Mouse (Mus musculus): ENCODE results near the gene Serinc5.

The Serinc5 gene

DNA sequence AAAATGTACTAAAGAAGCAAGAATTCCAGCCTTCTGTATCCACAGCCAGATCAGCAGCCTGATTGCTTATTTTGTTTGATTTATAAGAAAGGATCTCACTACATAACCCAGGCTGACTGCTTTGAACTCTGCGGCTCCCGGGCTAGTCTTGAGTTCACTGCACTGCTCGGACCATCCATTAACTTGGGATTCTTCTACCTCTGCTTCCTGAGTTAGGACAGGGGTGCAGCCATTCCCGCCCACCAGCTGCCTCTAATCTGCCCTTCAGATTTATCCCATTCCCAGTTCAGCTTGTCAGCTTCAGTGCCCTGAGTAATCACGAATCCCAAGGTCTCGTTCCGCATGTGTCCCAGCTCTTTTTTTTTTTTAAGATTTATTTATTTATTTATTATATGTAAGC is 93.3 kb downstream of the Serinc5 start:
- DNase-seq (ENCODE audit: low read depth, low spot score) = no peak

DNA sequence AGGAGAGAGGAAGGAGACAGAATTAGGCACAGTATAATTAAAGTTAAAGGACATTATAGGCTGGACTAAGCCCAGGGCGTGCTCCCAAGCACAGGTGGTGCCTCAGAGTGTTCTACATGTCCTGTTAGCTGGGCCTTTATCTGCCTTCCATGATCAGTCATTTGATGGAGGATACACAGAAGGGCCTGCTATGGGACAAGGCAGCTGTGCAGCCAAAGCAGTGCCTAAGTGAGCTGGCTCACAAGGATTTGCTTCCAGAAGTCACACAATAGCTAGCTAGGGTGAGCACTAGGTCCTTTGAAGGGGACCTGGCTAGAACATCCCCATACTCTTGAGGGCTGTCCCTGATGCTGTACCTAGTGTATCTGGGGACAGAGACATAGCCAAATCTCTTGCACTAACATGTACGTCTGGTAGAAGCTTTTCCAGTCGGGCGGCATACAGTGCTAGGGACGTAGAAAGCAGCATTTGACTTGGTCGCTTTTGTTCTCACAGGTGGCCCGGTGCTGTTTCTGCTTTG is 94.2 kb downstream of the Serinc5 start:
- no peak for DNase-seq (ENCODE audit: low read depth, low spot score)

GRCm38 (mm10) chr13:92706342-92707061 is 95.6 kb downstream of the Serinc5 start:
- DNase-seq (ENCODE audit: low read depth, low spot score) = no peak

DNA sequence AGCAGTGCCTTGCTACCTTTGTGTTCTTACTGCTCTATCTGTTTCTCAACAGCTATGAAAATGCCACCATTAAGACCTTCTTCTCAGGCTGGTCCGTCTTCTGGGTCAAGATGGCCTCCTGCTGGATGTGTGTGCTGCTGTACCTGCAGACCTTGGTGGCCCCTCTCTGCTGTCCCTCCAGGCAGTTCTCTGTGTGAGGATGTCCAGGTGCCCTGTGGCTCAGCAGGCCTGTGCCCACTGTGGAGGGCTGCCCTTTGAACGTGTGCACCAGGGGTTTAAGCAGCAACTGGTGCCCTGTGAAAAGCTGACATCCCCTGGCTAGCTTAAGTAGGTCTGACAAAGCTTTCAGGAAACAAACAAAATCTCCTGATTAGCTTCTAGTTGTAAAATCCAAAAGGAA is 97.0 kb downstream of the Serinc5 start:
- no peak for DNase-seq (ENCODE audit: low read depth, low spot score)

DNA sequence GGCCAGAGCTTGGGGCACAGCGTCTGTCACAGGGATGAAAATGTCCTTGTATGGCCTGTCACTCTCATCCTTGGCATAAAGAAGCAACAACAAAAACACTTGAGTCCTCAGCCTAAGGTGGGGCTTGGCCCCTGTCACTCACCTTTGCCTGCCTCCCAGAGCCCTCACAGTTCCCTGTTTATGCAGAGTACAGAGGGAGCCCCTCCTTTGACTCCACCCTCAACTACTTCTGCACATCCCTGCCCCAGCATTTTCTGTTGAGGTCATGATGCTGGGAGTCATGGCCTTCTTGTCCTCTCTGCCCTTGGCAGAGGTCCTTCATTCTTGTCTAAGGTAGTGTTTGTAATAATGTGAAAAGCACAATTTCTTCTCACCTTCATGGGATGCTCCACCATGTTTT is 97.6 kb downstream of the Serinc5 start:
- DNase-seq (ENCODE audit: low read depth, low spot score) = no peak

GRCm38 (mm10) chr13:92709535-92709934 is 98.6 kb downstream of the Serinc5 start:
- no peak for DNase-seq (ENCODE audit: low read depth, low spot score)

- no peak for DNase-seq (ENCODE audit: low read depth, low spot score)
Observed at GRCm38 (mm10) chr13:92710361-92710760, 99.5 kb downstream of the Serinc5 start.

DNA sequence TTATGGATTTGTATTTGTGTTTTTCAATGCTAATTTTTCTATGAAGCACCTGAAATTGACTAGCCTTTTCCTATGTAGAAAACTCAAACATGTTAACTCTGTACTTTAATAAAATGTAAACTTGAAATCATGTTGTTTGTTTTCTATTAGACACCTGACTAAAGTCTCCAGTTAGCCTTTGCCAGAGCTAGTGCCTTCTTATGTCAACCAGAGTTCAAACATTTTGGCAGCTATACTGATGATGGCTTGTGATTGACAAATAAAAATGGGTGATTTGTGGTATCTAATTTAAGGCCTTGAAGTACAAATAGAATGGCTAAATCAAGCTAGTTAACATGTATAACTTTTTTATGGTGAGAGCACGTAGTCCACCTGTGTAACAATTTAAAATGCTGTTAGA is 100.9 kb downstream of the Serinc5 start:
- no peak for DNase-seq (ENCODE audit: low read depth, low spot score)

DNA sequence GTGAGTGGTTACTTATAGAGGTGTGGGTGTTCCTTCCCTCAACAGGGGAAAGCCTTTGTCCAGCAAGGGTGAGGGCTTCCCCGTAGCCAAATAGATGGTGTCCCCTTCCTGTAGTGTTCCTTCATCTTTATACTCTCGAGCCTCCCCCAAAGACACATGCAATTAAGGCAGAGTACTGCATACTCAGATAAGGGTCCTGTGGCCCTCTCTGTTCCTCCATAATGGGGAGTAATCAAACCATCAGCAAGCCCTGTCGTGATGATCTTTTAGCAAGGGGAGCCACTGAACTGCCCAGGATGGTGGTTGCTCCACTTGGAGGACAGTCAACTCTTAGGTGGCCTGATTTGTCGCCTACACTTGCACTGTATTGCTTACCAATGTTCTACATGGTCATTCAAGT is 101.7 kb downstream of the Serinc5 start:
- no peak for DNase-seq (ENCODE audit: low read depth, low spot score)

DNA sequence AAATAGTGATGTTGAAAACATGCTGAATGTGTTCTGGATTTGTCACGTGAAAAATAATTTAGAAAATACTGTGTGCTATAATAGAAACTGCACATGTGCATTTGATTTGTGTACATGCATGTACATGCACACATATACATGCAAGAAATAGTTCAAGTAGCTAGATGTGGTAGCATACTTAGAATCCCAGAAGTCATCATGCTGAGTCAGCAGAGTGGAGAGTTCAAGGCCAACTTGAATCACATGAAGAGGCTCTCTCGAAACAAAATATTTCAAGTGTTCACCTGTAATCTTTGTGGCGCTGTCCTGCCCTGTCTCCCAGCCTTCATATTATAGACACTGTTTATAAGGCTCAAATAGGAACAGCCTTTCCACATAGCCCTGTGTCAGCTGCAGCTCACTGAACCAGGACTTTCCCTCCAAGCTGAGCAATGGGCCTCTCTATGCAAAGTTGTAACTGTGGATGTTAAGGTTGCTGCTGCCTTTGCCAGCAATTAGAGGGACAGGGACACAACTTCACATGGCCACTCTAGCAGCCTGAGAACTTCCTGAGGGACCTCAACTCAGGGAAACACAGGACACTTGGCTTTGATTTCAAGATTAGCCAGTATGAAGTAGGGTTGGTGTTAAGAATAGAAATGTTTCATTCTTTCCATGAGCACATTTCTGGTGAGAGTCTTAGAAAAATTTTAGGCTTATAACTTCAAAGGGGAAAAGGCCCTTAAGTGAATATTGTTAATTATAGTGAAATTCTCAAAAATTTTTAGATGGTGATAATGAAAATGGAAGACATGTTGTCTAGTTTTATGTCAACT is 107.2 kb downstream of the Serinc5 start:
- DNase-seq (ENCODE audit: low read depth, low spot score) = no peak

DNA sequence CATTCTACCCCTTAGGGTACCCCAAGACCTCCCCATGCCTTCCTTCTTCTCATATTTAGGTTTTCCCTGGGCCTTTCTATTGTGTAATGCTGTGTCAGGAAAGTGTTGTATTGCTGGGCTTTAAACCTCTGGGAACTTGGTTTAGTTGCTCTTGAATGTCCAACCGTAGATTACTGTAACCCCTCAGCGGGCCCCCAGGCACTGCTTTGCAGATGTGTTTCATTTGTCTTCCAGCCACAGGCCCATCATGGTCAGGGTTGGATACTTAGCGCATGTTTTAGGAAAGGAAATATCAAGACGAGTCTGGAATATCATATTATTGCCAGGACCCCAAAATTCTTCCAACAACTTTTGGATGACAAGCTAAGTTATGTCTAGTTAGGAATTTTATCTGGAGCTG is 110.1 kb downstream of the Serinc5 start:
- no peak for DNase-seq (ENCODE audit: low read depth, low spot score)

GRCm38 (mm10) chr13:92722389-92722788 is 111.5 kb downstream of the Serinc5 start:
- DNase-seq (ENCODE audit: low read depth, low spot score) = no peak

- no peak for DNase-seq (ENCODE audit: low read depth, low spot score)
Observed at GRCm38 (mm10) chr13:92729811-92730210, 118.9 kb downstream of the Serinc5 start.

GRCm38 (mm10) chr13:92731811-92732210 is 120.9 kb downstream of the Serinc5 start:
- DNase-seq (ENCODE audit: low read depth, low spot score) = no peak

GRCm38 (mm10) chr13:92732836-92733235 is 121.9 kb downstream of the Serinc5 start:
- DNase-seq (ENCODE audit: low read depth, low spot score) = no peak

DNA sequence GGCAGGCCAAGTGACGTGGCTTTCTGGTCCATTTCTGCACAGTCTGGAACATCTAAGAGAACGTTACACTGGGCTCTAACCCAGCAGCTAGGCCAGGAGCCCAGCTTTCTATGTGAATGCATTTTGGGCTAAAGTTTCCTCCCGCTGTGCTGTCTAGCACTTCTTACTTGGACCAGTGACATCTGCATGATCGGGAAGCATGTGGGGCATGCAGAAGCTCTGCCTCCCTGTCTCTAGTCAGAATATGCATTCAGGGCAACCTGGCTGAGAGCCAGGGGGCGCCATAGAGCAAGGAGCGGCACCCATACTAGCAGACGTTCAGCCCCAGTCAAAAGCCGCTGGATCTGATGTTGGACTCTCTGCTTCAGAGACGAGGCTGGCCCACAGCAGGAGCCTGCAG is 122.4 kb downstream of the Serinc5 start:
- peak; percentile 36 for DNase-seq (ENCODE audit: low read depth, low spot score)

DNA sequence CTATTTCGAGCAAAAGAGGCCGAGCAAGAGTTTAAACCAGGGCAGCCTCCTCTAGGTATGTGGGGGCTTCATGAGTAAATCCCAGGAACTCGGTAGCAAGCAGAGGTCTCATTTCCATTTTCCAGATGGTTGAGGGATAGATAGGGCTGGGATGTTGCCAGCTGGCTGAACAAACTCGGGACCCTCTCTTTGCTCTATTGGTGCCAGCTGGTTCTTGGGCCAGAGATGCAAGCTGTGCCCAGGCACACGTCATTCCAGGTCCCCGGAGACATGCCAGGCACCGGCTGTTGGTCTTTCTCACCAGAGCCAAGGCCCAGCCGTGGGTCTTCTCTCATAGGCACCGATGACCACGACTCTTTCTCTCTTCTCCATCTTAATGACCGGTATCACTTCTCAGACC is 122.8 kb downstream of the Serinc5 start:
- DNase-seq (ENCODE audit: low read depth, low spot score) = no peak

GRCm38 (mm10) chr13:92735693-92736092 is 124.8 kb downstream of the Serinc5 start:
- DNase-seq (ENCODE audit: low read depth, low spot score) = no peak

- no peak for DNase-seq (ENCODE audit: low read depth, low spot score)
Observed at GRCm38 (mm10) chr13:92736516-92737300, 125.8 kb downstream of the Serinc5 start.

DNA sequence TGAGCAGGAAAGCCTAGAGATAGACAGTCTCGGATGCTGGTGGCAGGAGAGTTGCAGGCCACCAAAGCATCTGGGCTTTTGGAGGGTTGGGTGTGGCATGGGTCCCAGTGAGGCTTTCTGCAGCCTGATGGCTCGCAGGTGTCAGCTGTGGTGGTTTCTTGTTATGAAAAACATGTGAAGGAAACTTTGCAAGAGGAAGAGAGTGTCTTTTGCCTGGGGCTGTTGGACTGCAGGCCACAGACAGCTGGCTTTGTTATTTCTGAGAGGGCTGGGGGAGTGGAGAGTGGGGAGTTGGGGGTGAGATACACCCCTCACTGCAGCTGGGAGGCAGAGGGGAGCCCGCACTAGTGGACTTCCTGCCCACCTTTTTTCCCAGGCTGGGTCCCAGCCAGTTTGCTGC is 127.9 kb downstream of the Serinc5 start:
- no peak for DNase-seq (ENCODE audit: low read depth, low spot score)

DNA sequence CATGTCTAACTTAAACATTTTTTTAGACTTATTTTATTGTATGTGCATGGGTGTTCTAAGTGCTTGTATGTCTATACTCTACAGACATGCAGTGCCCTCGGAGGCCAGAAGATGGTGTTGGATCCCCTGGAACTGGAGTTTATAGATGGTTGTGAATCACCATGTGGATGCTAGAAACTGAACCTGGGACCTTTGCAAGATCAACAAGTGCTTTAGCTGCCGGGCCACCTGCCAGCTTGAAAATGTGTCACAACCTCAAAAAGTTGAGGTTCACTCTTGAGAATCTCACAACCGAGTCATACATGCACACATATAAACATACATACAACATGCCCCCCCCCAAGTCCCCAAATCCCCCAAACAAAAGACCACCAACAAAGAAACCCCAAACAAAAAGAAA is 129.0 kb downstream of the Serinc5 start:
- no peak for DNase-seq (ENCODE audit: low read depth, low spot score)

- no peak for DNase-seq (ENCODE audit: low read depth, low spot score)
Observed at GRCm38 (mm10) chr13:92740671-92741270, 129.9 kb downstream of the Serinc5 start.

Data from WW6 (cell line).